18 mouse cellular contexts compared by ENCODE assay signal in the genomic region with DNA sequence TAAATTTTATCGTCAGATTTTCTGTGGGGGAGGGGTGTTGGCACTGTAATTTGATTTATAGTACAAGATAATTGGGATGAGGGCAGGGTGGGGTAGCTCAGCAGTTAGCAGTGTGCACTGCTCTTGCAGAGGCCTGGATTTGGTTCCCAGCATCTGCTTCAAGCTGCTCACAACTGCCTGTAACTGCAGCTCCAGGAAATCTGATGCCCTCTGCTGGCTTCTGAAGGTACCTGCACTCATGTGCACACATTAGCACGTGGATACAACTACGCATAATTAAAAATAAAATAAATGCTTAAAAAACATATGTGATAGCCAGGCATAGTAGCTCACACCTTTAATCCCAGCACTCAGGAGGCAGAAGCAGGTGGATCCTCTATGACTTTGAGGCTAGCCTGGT. TPM values are rescaled to one million over a fixed set of nuclear protein-coding genes. Genes with fewer than 3 reads are reported as not detected.
DNase-seq lines count a peak whose midpoint lies in the region; ATAC-seq and TF ChIP-seq lines count a peak whose summit lies in the region.
"Had no signal": no experiment of that assay in that cellular context is flagged by ENCODE, and none has a peak within 500 bp of the region (broad histone marks: within the 10 kb centered on the region; RNA-seq: fewer than 3 reads in every experiment).

No protein-coding gene starts in this region.

- no peak for TF ChIP-seq EP300 in liver, postnatal 0 days (IDR thresholded peaks at IDR 0.05; ENCODE audit: low read depth)
- no peak for TF ChIP-seq EP300 in stomach, postnatal 0 days (optimal IDR thresholded peaks at IDR 0.05)

- H3K9ac ChIP-seq in hindbrain, postnatal 0 days (replicated peaks; ENCODE audit: low read length), result no peak overlapping the region
- H3K9ac ChIP-seq in hindbrain, embryonic 16.5 days (ENCODE audit: low read depth, low read length), result no peak overlapping the region
- H3K9ac ChIP-seq in liver, postnatal 0 days (replicated peaks), result no peak overlapping the region
- H3K9ac ChIP-seq in liver, embryonic 12.5 days, result no peak overlapping the region
- H3K9ac ChIP-seq in ES-E14 (ENCODE audit: insufficient read depth, low read depth, low read length, poor library complexity, severe bottlenecking), result no peak overlapping the region
- H3K9ac ChIP-seq in stomach, postnatal 0 days (ENCODE audit: low read length), result no peak overlapping the region
- H3K9ac ChIP-seq: embryonic facial prominence, embryonic 15.5 days; neural tube, embryonic 15.5 days had no signal

- DNase-seq in hindbrain, postnatal 0 days (ENCODE audit: low spot score), result no peak
- no peak for DNase-seq in liver, postnatal 0 days
- no peak for DNase-seq in ES-E14 (ENCODE audit: low read depth, low spot score)
- no peak for DNase-seq in stomach, postnatal 0 days (ENCODE audit: low spot score)
- DNase-seq in heart, adult 9 months (ENCODE audit: low spot score in 2 of 2), result no peak
- DNase-seq: adrenal gland, postnatal 10 days; B cell, adult 2 months; cerebellum, adult 9-11 months; heart, postnatal 4 days; right cerebral cortex, postnatal 25 days; thymus, postnatal 36 days had no signal

- ATAC-seq in hindbrain, postnatal 0 days, result no peak
- no peak for ATAC-seq in hindbrain, embryonic 16.5 days
- no peak for ATAC-seq in liver, postnatal 0 days
- ATAC-seq in liver, embryonic 12.5 days, result no peak
- ATAC-seq in stomach, postnatal 0 days (ENCODE audit: low FRiP score, low TSS enrichment), result no peak

- no peak overlapping the region for H3K27ac ChIP-seq in hindbrain, postnatal 0 days
- no peak overlapping the region for H3K27ac ChIP-seq in hindbrain, embryonic 16.5 days (ENCODE audit: low read depth, low read length)
- no peak overlapping the region for H3K27ac ChIP-seq in liver, postnatal 0 days (ENCODE audit: low read depth)
- H3K27ac ChIP-seq in liver, embryonic 12.5 days, result no peak overlapping the region
- no peak overlapping the region for H3K27ac ChIP-seq in ES-E14 (ENCODE audit: insufficient read depth, low read depth, low read length, poor library complexity, severe bottlenecking)
- no peak overlapping the region for H3K27ac ChIP-seq in stomach, postnatal 0 days (replicated peaks)
- H3K27ac ChIP-seq: embryonic facial prominence, embryonic 15.5 days; limb, embryonic 10.5 days; macrophage; neural tube, embryonic 15.5 days had no signal

- H3K4me3 ChIP-seq in hindbrain, postnatal 0 days (ENCODE audit: low read length), result no peak overlapping the region
- H3K4me3 ChIP-seq in hindbrain, embryonic 16.5 days (ENCODE audit: low read length), result no peak overlapping the region
- no peak overlapping the region for H3K4me3 ChIP-seq in liver, postnatal 0 days (ENCODE audit: low read depth, low read length)
- no peak overlapping the region for H3K4me3 ChIP-seq in liver, embryonic 12.5 days
- H3K4me3 ChIP-seq in ES-E14 (ENCODE audit: insufficient read depth in 1 of 2, low read depth in 1 of 2, low read length in 2 of 2, poor library complexity in 1 of 2, severe bottlenecking in 1 of 2), result no peak overlapping the region
- H3K4me3 ChIP-seq in stomach, postnatal 0 days (ENCODE audit: low read depth, low read length), result no peak overlapping the region
- H3K4me3 ChIP-seq: embryonic facial prominence, embryonic 15.5 days; limb, embryonic 10.5 days; neural tube, embryonic 15.5 days had no signal

- 93% methylated on average over 3 of the region's 3 CpGs for WGBS in hindbrain, postnatal 0 days
- WGBS in hindbrain, embryonic 16.5 days, result 95% methylated on average over 3 of the region's 3 CpGs
- WGBS in liver, postnatal 0 days (ENCODE audit: insufficient replicate concordance), result 86% methylated on average over 3 of the region's 3 CpGs
- WGBS in liver, embryonic 12.5 days (ENCODE audit: insufficient replicate concordance), result 89% methylated on average over 3 of the region's 3 CpGs
- WGBS in stomach, postnatal 0 days, result 91% methylated on average over 3 of the region's 3 CpGs

- H3K9me3 ChIP-seq in hindbrain, postnatal 0 days (ENCODE audit: low read length), result no peaks in the 10 kb centered on the region
- H3K9me3 ChIP-seq in hindbrain, embryonic 16.5 days (ENCODE audit: control insufficient read depth, low read length), result no peaks in the 10 kb centered on the region
- H3K9me3 ChIP-seq in liver, postnatal 0 days (ENCODE audit: low read length), result no peaks in the 10 kb centered on the region
- no peaks in the 10 kb centered on the region for H3K9me3 ChIP-seq in liver, embryonic 12.5 days (replicated peaks)
- H3K9me3 ChIP-seq in ES-E14 (ENCODE audit: control insufficient read depth, insufficient read depth, low read depth, low read length), result no peaks in the 10 kb centered on the region
- no peaks in the 10 kb centered on the region for H3K9me3 ChIP-seq in stomach, postnatal 0 days (ENCODE audit: control insufficient read depth, low read length)
- H3K9me3 ChIP-seq: embryonic facial prominence, embryonic 15.5 days; limb, embryonic 10.5 days; neural tube, embryonic 15.5 days had no signal

- in situ Hi-C loops in ES-E14 (cut with MboI; ENCODE audit: low sequenced_read_pairs in 2 of 2, unreplicated experiment in 2 of 2), result no loop called here

- no peaks in the 10 kb centered on the region for H3K36me3 ChIP-seq in hindbrain, postnatal 0 days (ENCODE audit: insufficient read depth, low read length)
- H3K36me3 ChIP-seq in hindbrain, embryonic 16.5 days (ENCODE audit: control insufficient read depth, insufficient read depth, low read length), result peaks cover 3% of the 10 kb centered on the region; the same call in 1 of the 2 replicates
- H3K36me3 ChIP-seq in liver, postnatal 0 days (replicated peaks; ENCODE audit: insufficient read depth, low read length), result no peaks in the 10 kb centered on the region
- peaks cover 9% of the 10 kb centered on the region; the same call in 1 of the 2 replicates for H3K36me3 ChIP-seq in liver, embryonic 12.5 days
- no peaks in the 10 kb centered on the region for H3K36me3 ChIP-seq in ES-E14 (ENCODE audit: control insufficient read depth, insufficient read depth, low read length, poor library complexity, severe bottlenecking)
- 0 out of 2 replicates have a peak, but pooled peaks cover 2% of the 10 kb centered on the region for H3K36me3 ChIP-seq in stomach, postnatal 0 days (ENCODE audit: control insufficient read depth, insufficient read depth, low read length)
- H3K36me3 ChIP-seq: neural tube, embryonic 15.5 days had no signal

- TF ChIP-seq CTCF in hindbrain, postnatal 0 days (IDR thresholded peaks at IDR 0.05; ENCODE audit: low read depth), result peak; percentile 33; the same call in 1 of the 2 replicates
- TF ChIP-seq CTCF in liver, postnatal 0 days (IDR thresholded peaks at IDR 0.05; ENCODE audit: low read depth), result peak; percentile 33
- peak; percentile 50 for TF ChIP-seq CTCF in stomach, postnatal 0 days (IDR thresholded peaks at IDR 0.05; ENCODE audit: low read depth)

- H3K4me2 ChIP-seq in hindbrain, postnatal 0 days (ENCODE audit: low read depth, low read length), result no peak overlapping the region
- H3K4me2 ChIP-seq in hindbrain, embryonic 16.5 days (ENCODE audit: low read length), result no peak overlapping the region
- no peak overlapping the region for H3K4me2 ChIP-seq in liver, postnatal 0 days (ENCODE audit: low read depth, low read length)
- H3K4me2 ChIP-seq in liver, embryonic 12.5 days, result no peak overlapping the region
- no peak overlapping the region for H3K4me2 ChIP-seq in stomach, postnatal 0 days (replicated peaks; ENCODE audit: low read depth)
- H3K4me2 ChIP-seq: embryonic facial prominence, embryonic 15.5 days; midbrain, embryonic 11.5 days; neural tube, embryonic 15.5 days had no signal

- H3K27me3 ChIP-seq in hindbrain, postnatal 0 days (ENCODE audit: insufficient read depth, low read length), result no peaks in the 10 kb centered on the region
- H3K27me3 ChIP-seq in hindbrain, embryonic 16.5 days (replicated peaks; ENCODE audit: control insufficient read depth, insufficient read depth, low read length), result no peaks in the 10 kb centered on the region
- no peaks in the 10 kb centered on the region for H3K27me3 ChIP-seq in liver, postnatal 0 days (ENCODE audit: insufficient read depth, low read length)
- no peaks in the 10 kb centered on the region for H3K27me3 ChIP-seq in liver, embryonic 12.5 days (replicated peaks)
- H3K27me3 ChIP-seq in stomach, postnatal 0 days (ENCODE audit: control insufficient read depth, insufficient read depth, low read length), result no peaks in the 10 kb centered on the region
- H3K27me3 ChIP-seq: embryonic facial prominence, embryonic 15.5 days; neural tube, embryonic 15.5 days had no signal

- H3K4me1 ChIP-seq in hindbrain, postnatal 0 days (ENCODE audit: insufficient read depth, low read length), result peaks cover 8% of the 10 kb centered on the region
- H3K4me1 ChIP-seq in hindbrain, embryonic 16.5 days (ENCODE audit: control insufficient read depth, insufficient read depth, low read depth, low read length), result peaks cover 14% of the 10 kb centered on the region
- H3K4me1 ChIP-seq in liver, postnatal 0 days (ENCODE audit: insufficient read depth), result peaks cover 22% of the 10 kb centered on the region
- peaks cover 31% of the 10 kb centered on the region for H3K4me1 ChIP-seq in liver, embryonic 12.5 days
- H3K4me1 ChIP-seq in ES-E14 (ENCODE audit: control insufficient read depth in 2 of 2, insufficient read depth in 2 of 2, low read length in 2 of 2, poor library complexity in 1 of 2), result peaks cover 0 to 10% of the 10 kb centered on the region in 2 experiments; a peak in 2 of 4 replicates
- H3K4me1 ChIP-seq in stomach, postnatal 0 days (replicated peaks; ENCODE audit: control insufficient read depth, insufficient read depth), result peaks cover 7% of the 10 kb centered on the region

RNA-seq across cellular contexts. Expression of a gene that starts 11.7 kb away (rescaled TPM):
- 74.5 and 86.2 TPM in 2 replicates for total RNA-seq in hindbrain, postnatal 0 days (2014; rRNA removed)
- 14.0 and 14.6 TPM in 2 replicates for polyA plus RNA-seq in hindbrain, postnatal 0 days (2015; fragmentation: Nextera tagmentation; extraction: Ambion mirVana)
- polyA plus RNA-seq in hindbrain, embryonic 16.5 days (2015; fragmentation: Nextera tagmentation; extraction: Ambion mirVana), result 22.4 and 24.1 TPM in 2 replicates
- 2.2 TPM in 2 replicates for polyA plus RNA-seq in liver, postnatal 0 days (2015; fragmentation: Nextera tagmentation; extraction: Ambion mirVana)
- 1.9 and 2.2 TPM in 2 replicates for polyA plus RNA-seq in liver, embryonic 12.5 days (2016; fragmentation: Nextera tagmentation; extraction: Ambion mirVana)
- total RNA-seq in ES-E14 (2012; rRNA removed), result 26.4 and 43.4 TPM in 2 replicates
- 6.9 and 8.1 TPM in 2 replicates for polyA plus RNA-seq in stomach, postnatal 0 days (2015; fragmentation: Nextera tagmentation; extraction: Ambion mirVana)

RNA-seq across cellular contexts. Expression of a gene that starts 38.4 kb away (rescaled TPM):
- total RNA-seq in hindbrain, postnatal 0 days (2014; rRNA removed), result 6.7 and 8.7 TPM in 2 replicates
- polyA plus RNA-seq in hindbrain, postnatal 0 days (2015; fragmentation: Nextera tagmentation; extraction: Ambion mirVana), result 1.5 and 1.6 TPM in 2 replicates
- 1.1 and 1.7 TPM in 2 replicates for polyA plus RNA-seq in hindbrain, embryonic 16.5 days (2015; fragmentation: Nextera tagmentation; extraction: Ambion mirVana)
- polyA plus RNA-seq in liver, postnatal 0 days (2015; fragmentation: Nextera tagmentation; extraction: Ambion mirVana), result 0.35 and 0.54 TPM in 2 replicates
- polyA plus RNA-seq in liver, embryonic 12.5 days (2016; fragmentation: Nextera tagmentation; extraction: Ambion mirVana), result 0.81 and 1.3 TPM in 2 replicates
- total RNA-seq in ES-E14 (2012; rRNA removed), result 10.8 and 12.9 TPM in 2 replicates
- 2.0 TPM in 2 replicates for polyA plus RNA-seq in stomach, postnatal 0 days (2015; fragmentation: Nextera tagmentation; extraction: Ambion mirVana)

RNA-seq across cellular contexts. Expression of a gene that starts 57.2 kb away (rescaled TPM):
- total RNA-seq in hindbrain, postnatal 0 days (2014; rRNA removed), result 16.8 and 21.6 TPM in 2 replicates
- 7.0 and 7.3 TPM in 2 replicates for polyA plus RNA-seq in hindbrain, postnatal 0 days (2015; fragmentation: Nextera tagmentation; extraction: Ambion mirVana)
- 10.2 and 12.7 TPM in 2 replicates for polyA plus RNA-seq in hindbrain, embryonic 16.5 days (2015; fragmentation: Nextera tagmentation; extraction: Ambion mirVana)
- 2.3 and 2.6 TPM in 2 replicates for polyA plus RNA-seq in liver, postnatal 0 days (2015; fragmentation: Nextera tagmentation; extraction: Ambion mirVana)
- polyA plus RNA-seq in liver, embryonic 12.5 days (2016; fragmentation: Nextera tagmentation; extraction: Ambion mirVana), result 1.8 TPM in 2 replicates
- total RNA-seq in ES-E14 (2012; rRNA removed), result 2.5 and 3.3 TPM in 2 replicates
- polyA plus RNA-seq in stomach, postnatal 0 days (2015; fragmentation: Nextera tagmentation; extraction: Ambion mirVana), result 13.5 and 15.2 TPM in 2 replicates
